In the genomic region with DNA sequence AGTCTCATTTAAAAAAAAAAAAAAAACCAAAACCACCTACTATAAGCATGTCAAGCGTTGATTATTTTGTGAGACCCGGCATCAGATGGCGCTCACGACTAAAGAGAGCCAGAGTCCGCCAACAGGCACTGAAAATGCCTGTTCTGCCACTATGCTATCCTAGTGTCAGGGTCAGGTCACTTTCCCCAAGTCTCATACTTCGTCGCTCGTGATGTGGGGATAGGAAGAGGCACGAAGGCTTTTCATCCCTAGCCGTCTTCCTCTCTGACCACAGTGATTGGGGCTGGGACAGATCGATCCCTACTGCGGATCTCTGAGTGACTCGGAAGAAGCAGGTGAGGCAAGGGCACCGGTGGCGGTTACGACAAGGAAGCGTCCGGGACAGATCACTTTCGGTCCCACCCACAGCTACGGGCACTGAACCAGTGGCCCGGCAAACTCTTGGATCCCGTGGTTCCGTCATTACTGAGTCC, we compare ENCODE assay signal across 8 mouse cellular contexts. TPM values are rescaled to one million over a fixed set of nuclear protein-coding genes. Genes with fewer than 3 reads are reported as not detected.
DNase-seq lines count a peak whose midpoint lies in the region; ATAC-seq and TF ChIP-seq lines count a peak whose summit lies in the region.

No protein-coding gene starts in this region.

- TF ChIP-seq CTCF in G1E (IDR thresholded peaks at IDR 0.05; ENCODE audit: low read depth, low read length): no peak
- peak; percentile 77 for TF ChIP-seq CTCF in layer of hippocampus, adult 2 months (conservative IDR thresholded peaks at IDR 0.05)
- peak; percentile 69 for TF ChIP-seq CTCF in lung, embryonic 14.5 days (IDR thresholded peaks at IDR 0.05; ENCODE audit: low read depth)

- no peaks in the 10 kb centered on the region for H3K9me3 ChIP-seq in G1E (replicated peaks)
- no peaks in the 10 kb centered on the region for H3K9me3 ChIP-seq in forebrain, embryonic 11.5 days (ENCODE audit: control insufficient read depth, low read length)
- no peaks in the 10 kb centered on the region for H3K9me3 ChIP-seq in lung, embryonic 14.5 days (ENCODE audit: low read depth, low read length)
- no peaks in the 10 kb centered on the region for H3K9me3 ChIP-seq in neural tube, embryonic 15.5 days (replicated peaks)

- ATAC-seq in G1E (ENCODE audit: extremely low read depth, insufficient number of reproducible peaks, low FRiP score, poor library complexity, severe bottlenecking): peak; percentile 61
- peak; percentile 70 for ATAC-seq in forebrain, embryonic 11.5 days (replicated peaks; ENCODE audit: low FRiP score)
- ATAC-seq in hematopoietic stem cell, adult 5-6 weeks (replicated peaks in 1 of 2; ENCODE audit: insufficient read depth in 1 of 2, low FRiP score in 2 of 2, low TSS enrichment in 1 of 2, low read depth in 1 of 2, poor library complexity in 2 of 2, severe bottlenecking in 2 of 2): peak; percentile 68 to 79
- ATAC-seq in lung, embryonic 14.5 days (ENCODE audit: insufficient read depth): peak; percentile 57
- peak; percentile 56 for ATAC-seq in neural tube, embryonic 15.5 days (ENCODE audit: low FRiP score)

- peak overlapping the region; percentile 90 for H3K9ac ChIP-seq in forebrain, embryonic 11.5 days (ENCODE audit: low read length)
- peak overlapping the region; percentile 93 for H3K9ac ChIP-seq in lung, embryonic 14.5 days
- peak overlapping the region; percentile 79 for H3K9ac ChIP-seq in neural tube, embryonic 15.5 days (replicated peaks)

- H3K4me2 ChIP-seq in forebrain, embryonic 11.5 days (ENCODE audit: low read depth, low read length, severe bottlenecking): peak overlapping the region; percentile 70
- H3K4me2 ChIP-seq in lung, embryonic 14.5 days: peak overlapping the region; percentile 88
- H3K4me2 ChIP-seq in neural tube, embryonic 15.5 days: peak overlapping the region; percentile 74

- under 1% methylated on average over 23 of the region's 23 CpGs for WGBS in forebrain, embryonic 11.5 days
- under 1% methylated on average over 23 of the region's 23 CpGs for WGBS in lung, embryonic 14.5 days
- WGBS in neural tube, embryonic 15.5 days: under 1% methylated on average over 23 of the region's 23 CpGs

- peaks cover 24% of the 10 kb centered on the region for H3K4me1 ChIP-seq in G1E (ENCODE audit: insufficient read depth, low read depth, low read length)
- H3K4me1 ChIP-seq in forebrain, embryonic 11.5 days (replicated peaks; ENCODE audit: control insufficient read depth, insufficient read depth, low read length): peaks cover 9% of the 10 kb centered on the region
- peaks cover 9% of the 10 kb centered on the region; the same call in 1 of the 2 replicates for H3K4me1 ChIP-seq in lung, embryonic 14.5 days (ENCODE audit: insufficient read depth)
- H3K4me1 ChIP-seq in neural tube, embryonic 15.5 days: peaks cover 27% of the 10 kb centered on the region

- H3K27ac ChIP-seq in forebrain, embryonic 11.5 days (ENCODE audit: low read depth, low read length): peak overlapping the region; percentile 92; the same call in 1 of the 2 replicates
- peak overlapping the region; percentile 100 for H3K27ac ChIP-seq in layer of hippocampus, adult 2 months
- H3K27ac ChIP-seq in lung, embryonic 14.5 days (ENCODE audit: low read depth): peak overlapping the region; percentile 95
- peak overlapping the region; percentile 99 for H3K27ac ChIP-seq in neural tube, embryonic 15.5 days (replicated peaks)

- H3K36me3 ChIP-seq in G1E (replicated peaks): peaks cover 14% of the 10 kb centered on the region
- no peaks in the 10 kb centered on the region for H3K36me3 ChIP-seq in forebrain, embryonic 11.5 days (ENCODE audit: control insufficient read depth, insufficient read depth, low read length)
- H3K36me3 ChIP-seq in lung, embryonic 14.5 days (ENCODE audit: insufficient read depth): peaks cover under 1% of the 10 kb centered on the region; the same call in 1 of the 2 replicates
- H3K36me3 ChIP-seq in neural tube, embryonic 15.5 days: no peaks in the 10 kb centered on the region

- H3K4me3 ChIP-seq in G1E (ENCODE audit: low read depth, low read length): peak overlapping the region; percentile 96
- peak overlapping the region; percentile 93 for H3K4me3 ChIP-seq in forebrain, embryonic 11.5 days (ENCODE audit: low read depth, low read length)
- peak overlapping the region; percentile 73 for H3K4me3 ChIP-seq in layer of hippocampus, adult 2 months
- H3K4me3 ChIP-seq in lung, embryonic 14.5 days (ENCODE audit: low read depth, low read length): peak overlapping the region; percentile 89
- peak overlapping the region; percentile 79 for H3K4me3 ChIP-seq in neural tube, embryonic 15.5 days (replicated peaks)

- peak; percentile 49 for DNase-seq in G1E (ENCODE audit: low spot score)
- peak; percentile 60 for DNase-seq in c-Kit-negative CD71-positive TER-119-positive erythroid progenitor cells, embryonic 14.5 days (ENCODE audit: low read depth, low spot score)
- no peak for DNase-seq in forebrain, embryonic 11.5 days (ENCODE audit: low spot score)
- peak; percentile 48 to 58 for DNase-seq in layer of hippocampus, adult 2 months (ENCODE audit: low spot score in 2 of 2)
- DNase-seq in lung, embryonic 14.5 days: peak; percentile 88
- peak; percentile 78 to 82 for DNase-seq in thymus, postnatal 10 days (ENCODE audit: low spot score in 2 of 2)

- peaks cover 4% of the 10 kb centered on the region for H3K27me3 ChIP-seq in G1E (ENCODE audit: insufficient read depth, low read length)
- no peaks in the 10 kb centered on the region for H3K27me3 ChIP-seq in forebrain, embryonic 11.5 days (ENCODE audit: control insufficient read depth, insufficient read depth, low read length)
- H3K27me3 ChIP-seq in lung, embryonic 14.5 days (ENCODE audit: insufficient read depth, low read length): no peaks in the 10 kb centered on the region
- no peaks in the 10 kb centered on the region for H3K27me3 ChIP-seq in neural tube, embryonic 15.5 days (replicated peaks)

RNA-seq across cellular contexts. Expression of a gene that starts 0.7 kb away (rescaled TPM):
- total RNA-seq in G1E (2014; fragmentation: Nextera tagmentation) (127 and 140 TPM in 2 replicates), G1E (2017) (90.8 and 106 TPM in 2 replicates)
- polyA plus RNA-seq in G1E (2012): 156 and 183 TPM in 2 replicates
- 125 and 138 TPM in 2 replicates for polyA plus RNA-seq in forebrain, embryonic 11.5 days (2014; fragmentation: Nextera tagmentation; extraction: Ambion mirVana)
- 144 and 160 TPM in 2 replicates for total RNA-seq in hematopoietic stem cell, adult 5-6 weeks (2017)
- 10 to 100 TPM; 56.8 to 67.2 TPM for total RNA-seq in layer of hippocampus, adult 2 months (2021)
- polyA plus RNA-seq in lung, embryonic 14.5 days (2014; fragmentation: Nextera tagmentation; extraction: Ambion mirVana): 196 and 208 TPM in 2 replicates
- polyA plus RNA-seq in neural tube, embryonic 15.5 days (2015; fragmentation: Nextera tagmentation; extraction: Ambion mirVana): 49.9 and 78.2 TPM in 2 replicates

RNA-seq across cellular contexts. Expression of a gene that starts 28.3 kb away (rescaled TPM):
- total RNA-seq in G1E (2014; fragmentation: Nextera tagmentation) (not detected in 2 replicates), G1E (2017) (0.16 and 0.29 TPM in 2 replicates)
- 0.12 and 0.14 TPM in 2 replicates for polyA plus RNA-seq in G1E (2012)
- 0.65 and 0.98 TPM in 2 replicates for polyA plus RNA-seq in forebrain, embryonic 11.5 days (2014; fragmentation: Nextera tagmentation; extraction: Ambion mirVana)
- total RNA-seq in hematopoietic stem cell, adult 5-6 weeks (2017): 1.4 TPM in 1 of 2 replicates, not detected in the other
- total RNA-seq in layer of hippocampus, adult 2 months (2021): 1 to 10 TPM; 7.8 to 9.7 TPM
- 0.73 and 1.2 TPM in 2 replicates for polyA plus RNA-seq in lung, embryonic 14.5 days (2014; fragmentation: Nextera tagmentation; extraction: Ambion mirVana)
- 4.2 and 4.6 TPM in 2 replicates for polyA plus RNA-seq in neural tube, embryonic 15.5 days (2015; fragmentation: Nextera tagmentation; extraction: Ambion mirVana)

RNA-seq across cellular contexts. Expression of a gene that starts 28.4 kb away (rescaled TPM):
- total RNA-seq in G1E (2014; fragmentation: Nextera tagmentation) (12.6 and 13.6 TPM in 2 replicates), G1E (2017) (6.6 and 9.1 TPM in 2 replicates)
- 12.2 and 12.9 TPM in 2 replicates for polyA plus RNA-seq in G1E (2012)
- 50.7 and 56.7 TPM in 2 replicates for polyA plus RNA-seq in forebrain, embryonic 11.5 days (2014; fragmentation: Nextera tagmentation; extraction: Ambion mirVana)
- total RNA-seq in hematopoietic stem cell, adult 5-6 weeks (2017): 15.0 and 19.4 TPM in 2 replicates
- 10 to 100 TPM; 17.8 to 23.7 TPM for total RNA-seq in layer of hippocampus, adult 2 months (2021)
- 61.4 and 62.4 TPM in 2 replicates for polyA plus RNA-seq in lung, embryonic 14.5 days (2014; fragmentation: Nextera tagmentation; extraction: Ambion mirVana)
- polyA plus RNA-seq in neural tube, embryonic 15.5 days (2015; fragmentation: Nextera tagmentation; extraction: Ambion mirVana): 37.6 and 42.4 TPM in 2 replicates

RNA-seq across cellular contexts. Expression of a gene that starts 42.4 kb away (rescaled TPM):
- 29.6 and 34.6 TPM in 2 replicates for total RNA-seq in G1E (2014; fragmentation: Nextera tagmentation)
- 24.9 and 26.7 TPM in 2 replicates for total RNA-seq in G1E (2017)
- 38.7 and 48.6 TPM in 2 replicates for polyA plus RNA-seq in G1E (2012)
- 41.5 and 50.9 TPM in 2 replicates for polyA plus RNA-seq in forebrain, embryonic 11.5 days (2014; fragmentation: Nextera tagmentation; extraction: Ambion mirVana)
- total RNA-seq in hematopoietic stem cell, adult 5-6 weeks (2017): 15.6 and 43.6 TPM in 2 replicates
- 10 to 100 TPM; 18.5 to 19.2 TPM for total RNA-seq in layer of hippocampus, adult 2 months (2021)
- polyA plus RNA-seq in lung, embryonic 14.5 days (2014; fragmentation: Nextera tagmentation; extraction: Ambion mirVana): 75.1 and 78.7 TPM in 2 replicates
- 22.7 and 29.6 TPM in 2 replicates for polyA plus RNA-seq in neural tube, embryonic 15.5 days (2015; fragmentation: Nextera tagmentation; extraction: Ambion mirVana)
